Mouse (Mus musculus) left cerebral cortex, postnatal 4 days (tissue): ENCODE results near the gene Hist2h3c1. TPM values are rescaled to one million over a fixed set of nuclear protein-coding genes. Genes with fewer than 3 reads are reported as not detected.
"Not testable (repeated sequence)": the region's sequence is repeated elsewhere in the genome, so short reads cannot be mapped to it uniquely, and the experiment has no call there.

Source experiments
- DNase-seq: peaks from one replicate; pipeline ENCODE4 v3.0.0-alpha.2; 2022
- intact Hi-C: fragments of 180-260 bp; cut with DNase I; formaldehyde crosslinking; loops from one replicate; pipeline ENCODE4 v1.15.1; 2025
- total RNA-seq, 2 experiments: library from RNA; stranded (reverse); gene quantifications; 2 replicates each; pipeline ENCODE4 v1.2.3; 2021

Hist2h3c1 gene
- total RNA-seq, 2 experiments from 2014 or later = 0.90 TPM; not detected in 1

DNA sequence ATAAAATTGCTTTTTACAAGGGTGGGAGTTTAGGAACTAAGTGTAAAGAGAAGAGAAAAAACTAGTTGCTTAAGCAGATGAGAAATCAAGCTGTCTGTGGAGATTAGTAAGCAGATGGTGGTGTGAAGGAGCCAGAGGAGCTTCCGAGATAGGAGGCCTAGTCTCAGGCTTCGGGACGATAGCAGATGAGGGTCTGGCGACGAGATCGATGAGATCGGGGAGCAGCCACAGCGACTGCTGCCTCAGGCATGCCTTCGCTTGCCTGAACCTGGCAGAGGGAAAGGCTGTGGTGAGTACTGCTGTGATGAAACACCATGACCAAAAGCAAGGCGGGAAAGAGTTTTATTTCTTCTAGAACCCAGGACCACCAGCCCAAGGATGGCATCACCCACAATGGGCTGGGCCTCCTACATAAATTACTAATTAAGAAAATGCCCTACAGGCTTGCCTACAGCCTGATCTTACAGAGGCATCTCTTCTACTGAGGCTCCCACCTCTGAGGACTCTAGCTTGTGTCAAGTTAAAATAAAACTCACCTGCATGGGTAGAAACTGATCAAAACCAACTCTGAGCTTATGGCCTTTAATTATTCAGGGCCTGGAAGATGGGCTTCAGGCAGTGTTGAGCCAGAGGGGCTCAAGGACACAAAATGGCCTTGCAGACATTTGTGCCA is 8.3 kb downstream of the Hist2h3c1 start:
- DNase-seq = peak; percentile 55
- intact Hi-C loops = no loop called here

DNA sequence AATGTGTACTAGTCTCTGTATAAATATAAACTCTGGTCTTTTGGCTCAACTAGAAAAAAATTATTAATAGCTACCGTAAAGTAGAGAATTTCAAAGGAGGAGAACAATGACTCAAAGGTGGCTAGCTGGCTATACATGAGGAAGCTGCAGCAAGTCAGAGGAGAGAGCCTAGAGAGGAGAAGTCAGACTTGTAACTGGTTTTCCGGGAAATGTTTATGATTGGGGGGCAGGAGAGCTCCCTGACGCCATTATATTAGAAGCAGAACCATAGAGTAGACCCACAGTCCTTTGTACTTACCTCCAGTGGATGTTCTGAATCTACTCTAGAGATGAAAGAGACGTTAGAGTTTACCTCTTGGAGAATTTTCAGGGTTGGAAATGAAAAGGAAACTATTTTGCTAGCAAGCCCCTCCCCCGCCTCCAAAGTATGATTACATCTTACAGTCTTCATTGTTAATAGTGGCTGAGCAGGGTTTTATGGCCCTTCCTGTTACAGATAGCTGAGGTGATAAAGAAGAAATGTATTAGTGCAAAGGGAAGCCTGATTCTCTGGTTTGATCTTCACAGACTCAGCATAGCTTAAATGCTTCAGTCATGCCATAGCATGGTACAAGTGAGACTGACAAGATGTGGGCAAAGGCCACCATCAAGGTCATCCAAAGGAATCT is 9.6 kb downstream of the Hist2h3c1 start:
- intact Hi-C loops = no loop called here
- DNase-seq = no peak

DNA sequence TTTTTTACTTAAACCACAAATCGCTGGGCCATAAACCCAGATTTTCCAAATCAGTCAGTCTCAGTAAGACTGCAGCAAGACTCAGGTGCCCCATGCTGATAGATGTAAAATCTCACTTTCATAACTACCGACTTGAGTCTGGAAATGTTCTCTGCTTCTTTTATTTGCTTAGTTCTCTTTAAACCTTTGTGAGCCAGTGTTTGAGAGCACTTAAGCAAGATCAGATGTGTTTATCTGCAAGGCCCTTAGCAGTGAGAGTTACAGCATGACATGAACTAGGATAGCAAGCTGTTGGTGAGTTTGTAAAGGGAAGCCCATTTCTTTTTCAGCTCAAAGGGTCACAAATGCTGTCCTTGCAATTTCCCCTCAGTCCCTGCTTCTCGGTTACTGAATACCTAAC is 10.7 kb downstream of the Hist2h3c1 start:
- intact Hi-C loops = no loop called here
- DNase-seq = no peak

DNA sequence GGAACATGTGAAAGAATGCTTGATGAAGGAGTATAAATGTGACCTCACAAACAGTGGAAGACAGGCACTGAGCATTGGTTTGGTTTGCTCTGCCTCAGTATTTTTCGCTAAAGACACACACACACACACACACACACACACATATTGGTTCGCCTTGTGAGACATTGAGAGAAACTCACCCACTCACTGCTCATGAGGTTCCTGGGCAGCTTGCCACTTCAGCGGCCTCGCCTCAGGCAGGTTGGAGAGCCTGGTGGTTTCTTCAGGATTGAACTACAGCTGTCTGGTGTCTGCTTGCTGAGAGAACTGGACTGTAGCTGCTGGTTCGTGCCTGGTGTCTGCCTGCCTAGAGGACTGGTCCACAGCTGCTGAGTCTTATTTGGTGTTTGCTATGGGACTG is 13.7 kb downstream of the Hist2h3c1 start:
- intact Hi-C loops = loop anchor here (10.0 kb wide), 1 partner anchor 195 kb away; no protein-coding TSS in a partner anchor
- no peak for DNase-seq

DNA sequence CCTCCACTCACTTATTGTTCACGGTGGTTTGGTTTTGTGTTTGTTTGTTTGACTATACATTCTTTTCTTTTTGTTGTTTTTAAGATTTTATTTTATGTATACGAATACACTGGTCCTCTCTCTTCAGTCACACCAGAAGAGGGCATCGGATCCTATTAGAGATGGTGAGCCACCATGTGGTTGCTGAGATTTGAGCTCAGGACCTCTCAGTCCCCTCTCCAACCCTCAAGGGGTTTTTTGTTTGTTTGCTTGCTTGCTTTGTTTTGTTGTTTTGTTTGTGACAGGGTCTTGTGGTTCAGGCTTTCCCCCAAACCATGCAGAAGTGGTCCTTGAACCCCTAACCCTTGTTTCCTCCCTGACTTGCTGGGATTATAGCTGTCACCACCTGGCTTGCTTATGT is 15.1 kb downstream of the Hist2h3c1 start:
- intact Hi-C loops = loop anchor here (10.0 kb wide), 1 partner anchor 197 kb away; no protein-coding TSS in a partner anchor
- no peak for DNase-seq

DNA sequence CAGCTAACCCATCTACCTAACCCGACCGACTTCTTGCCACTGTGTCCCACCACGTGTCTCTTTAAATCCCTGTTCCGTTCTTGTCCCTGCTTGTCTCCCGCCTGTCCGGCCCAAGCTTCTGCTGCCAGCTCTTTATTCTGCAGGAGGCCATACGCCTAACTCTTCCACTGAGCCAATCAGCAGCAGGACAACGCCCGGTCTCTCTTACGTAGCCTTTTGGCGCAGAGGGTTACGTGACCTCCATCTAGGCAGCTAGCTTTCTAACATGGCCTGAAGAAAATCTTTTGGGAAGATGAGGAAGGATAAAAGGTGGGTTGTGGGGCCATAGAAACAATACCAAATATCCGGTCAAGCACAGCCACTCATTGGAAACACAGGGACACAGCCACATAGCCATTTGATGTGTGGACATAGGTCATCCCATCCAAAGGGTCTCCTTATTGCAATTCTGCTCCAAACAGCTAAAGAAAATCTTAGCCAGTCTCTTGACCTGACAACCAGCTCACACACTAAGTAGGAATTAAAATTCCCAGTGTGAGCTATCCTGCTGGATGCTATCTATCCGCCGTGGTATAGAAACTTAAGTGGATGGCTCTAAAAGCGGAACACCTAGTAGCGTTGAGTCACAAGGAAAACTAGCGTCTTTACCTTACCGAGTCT is 15.9 kb downstream of the Hist2h3c1 start:
- peak; percentile 81 for DNase-seq
- intact Hi-C loops = loop anchor here (10.0 kb wide), 1 partner anchor 198 kb away; no protein-coding TSS in a partner anchor

DNA sequence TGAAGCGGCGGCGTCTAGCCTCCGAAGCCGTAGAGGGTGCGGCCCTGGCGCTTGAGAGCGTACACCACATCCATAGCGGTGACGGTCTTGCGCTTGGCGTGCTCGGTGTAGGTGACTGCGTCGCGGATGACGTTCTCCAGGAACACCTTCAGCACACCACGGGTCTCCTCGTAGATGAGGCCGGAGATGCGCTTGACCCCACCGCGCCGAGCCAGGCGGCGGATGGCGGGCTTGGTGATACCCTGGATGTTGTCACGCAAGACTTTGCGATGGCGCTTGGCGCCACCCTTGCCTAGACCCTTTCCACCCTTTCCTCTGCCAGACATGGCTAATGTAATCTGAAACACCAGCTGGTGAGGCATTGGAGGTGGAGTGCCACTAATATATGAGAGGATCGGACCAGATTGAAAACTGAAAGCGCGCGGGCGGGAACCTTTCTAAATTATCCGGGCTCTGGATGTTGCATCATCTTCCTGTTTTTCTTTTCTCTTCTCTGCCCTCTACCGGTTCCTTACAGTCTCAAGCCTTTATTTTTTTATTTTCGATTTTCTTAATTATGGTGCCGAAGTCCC is 16.6 kb downstream of the Hist2h3c1 start, which contains the start of gene Hist2h4:
TSS of gene Hist2h4 (minus strand) at position 333 of the 572 bp plus-strand sequence.
- peak; percentile 94 for DNase-seq
- intact Hi-C loops = loop anchor here (10.0 kb wide), 1 partner anchor 198 kb away; no protein-coding TSS in a partner anchor

DNA sequence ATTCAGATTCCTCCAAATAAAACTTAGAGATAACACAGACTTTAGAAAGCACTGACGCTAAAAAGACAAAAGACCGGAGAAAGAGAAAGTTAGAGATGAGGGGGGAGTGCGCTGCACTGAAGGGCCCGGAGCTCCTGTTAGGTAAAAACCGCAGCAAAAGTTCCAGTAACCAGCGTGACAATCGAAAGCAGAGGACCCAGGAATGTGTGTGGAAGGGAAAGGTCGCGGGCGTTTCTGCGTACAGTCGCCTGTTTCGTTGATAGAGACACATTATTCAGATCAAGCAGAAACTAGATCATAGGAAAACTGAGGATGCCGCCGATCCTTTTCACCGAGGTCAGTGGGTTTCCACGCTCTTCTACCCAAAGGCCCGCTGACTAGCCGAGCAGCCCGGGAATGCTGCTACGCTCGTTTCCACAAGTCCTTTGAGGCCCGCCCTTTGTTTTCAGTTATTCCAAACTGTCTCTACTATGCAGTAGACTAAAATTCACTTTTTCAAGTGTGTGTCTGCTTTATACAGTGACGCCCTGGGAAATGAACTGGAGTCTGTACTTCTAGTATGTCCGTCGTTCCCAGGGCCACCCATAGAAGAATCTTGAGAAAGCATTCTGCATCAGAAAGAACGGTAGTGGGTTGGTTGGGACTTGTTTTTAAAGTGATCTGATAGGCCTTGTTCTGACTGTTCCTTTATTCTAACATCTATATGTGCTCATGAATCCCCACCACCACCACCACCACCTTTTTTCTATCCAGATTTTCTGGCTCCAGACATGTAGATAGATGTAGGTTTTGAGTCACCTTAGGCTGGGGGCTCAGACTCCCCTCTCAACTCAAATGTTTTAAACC is 17.3 kb downstream of the Hist2h3c1 start:
- intact Hi-C loops = loop anchor here (10.0 kb wide), 1 partner anchor 199 kb away; no protein-coding TSS in a partner anchor

DNA sequence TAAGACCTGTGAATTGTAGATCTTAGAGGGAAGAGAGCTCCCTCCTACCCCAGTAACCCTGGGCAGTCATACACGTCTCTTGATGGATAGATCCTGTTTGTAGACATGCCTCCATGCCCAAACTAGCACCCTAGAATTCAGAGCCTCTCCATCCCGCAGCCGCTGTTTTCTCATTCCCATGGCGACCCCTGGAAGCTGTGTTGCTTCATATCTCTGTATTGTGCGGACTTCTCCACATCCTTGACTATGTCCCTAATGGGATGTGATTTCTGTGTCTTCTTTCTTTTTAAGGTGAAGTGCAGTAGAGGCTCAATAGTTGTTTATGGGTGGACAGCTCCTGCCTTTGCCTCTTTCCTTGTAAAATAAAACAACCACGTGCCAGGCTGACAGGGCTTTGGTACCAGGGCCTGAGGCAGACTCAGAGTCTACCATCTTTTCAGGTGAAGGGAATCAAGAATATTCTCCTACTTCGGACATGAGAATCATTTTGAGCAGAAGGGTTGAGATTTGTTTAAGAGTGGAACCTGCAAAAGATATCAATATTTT is 18.0 kb downstream of the Hist2h3c1 start:
- intact Hi-C loops = loop anchor here (10.0 kb wide), 1 partner anchor 200 kb away; no protein-coding TSS in a partner anchor
- DNase-seq = no peak

More for the DNA sequence above, 17.3 kb downstream of the Hist2h3c1 start:
- DNase-seq = no peak

DNA sequence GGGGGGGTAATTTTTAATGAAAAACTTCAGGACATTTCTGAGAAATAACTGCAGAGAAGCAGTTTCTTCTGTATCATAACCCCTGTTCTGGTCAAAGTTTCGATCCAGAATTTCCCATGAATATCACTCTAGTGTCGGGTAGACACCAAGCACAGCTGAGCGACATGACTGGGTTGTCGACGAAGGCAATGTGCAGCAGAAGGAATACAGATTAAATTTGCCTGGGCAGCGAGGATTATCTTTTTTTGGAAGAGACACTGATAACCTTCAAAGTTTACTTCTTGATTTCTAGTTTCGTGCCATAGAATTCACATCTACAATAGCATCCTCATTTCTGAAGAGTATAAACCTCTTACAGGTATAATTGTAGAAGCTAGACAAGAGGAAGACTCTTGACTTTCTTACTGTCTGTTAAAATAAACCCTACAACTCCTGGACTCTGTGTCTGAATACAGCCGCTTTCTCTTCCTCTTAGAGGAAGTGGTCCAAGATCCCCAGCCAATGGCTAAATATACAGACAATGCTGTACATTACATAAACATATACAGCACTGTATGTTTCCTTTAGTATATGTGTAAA is 19.7 kb downstream of the Hist2h3c1 start:
- no peak for DNase-seq
- intact Hi-C loops = loop anchor here (10.0 kb wide), 1 partner anchor 201 kb away; no protein-coding TSS in a partner anchor

DNA sequence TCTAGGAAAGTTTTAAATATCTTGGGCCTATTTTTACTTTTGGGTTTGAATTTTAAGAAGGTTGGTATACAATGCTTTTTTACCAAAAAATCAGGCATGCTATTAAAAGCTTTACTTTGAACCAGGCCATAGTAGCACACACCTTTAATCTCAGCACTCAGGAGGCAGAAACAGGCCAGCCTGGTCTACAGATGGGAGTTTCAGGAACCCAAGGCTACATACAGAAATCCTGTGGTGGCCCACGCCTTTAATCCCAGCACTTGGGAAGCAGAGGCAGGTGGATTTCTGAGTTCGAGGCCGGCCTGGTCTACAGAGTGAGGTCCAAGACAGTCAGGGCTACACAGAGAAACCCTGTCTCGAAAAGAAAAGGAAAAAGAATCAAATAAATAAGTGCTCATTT is 21.1 kb downstream of the Hist2h3c1 start:
- intact Hi-C loops = loop anchor here (10.0 kb wide), 1 partner anchor 203 kb away; no protein-coding TSS in a partner anchor
- no peak for DNase-seq

DNA sequence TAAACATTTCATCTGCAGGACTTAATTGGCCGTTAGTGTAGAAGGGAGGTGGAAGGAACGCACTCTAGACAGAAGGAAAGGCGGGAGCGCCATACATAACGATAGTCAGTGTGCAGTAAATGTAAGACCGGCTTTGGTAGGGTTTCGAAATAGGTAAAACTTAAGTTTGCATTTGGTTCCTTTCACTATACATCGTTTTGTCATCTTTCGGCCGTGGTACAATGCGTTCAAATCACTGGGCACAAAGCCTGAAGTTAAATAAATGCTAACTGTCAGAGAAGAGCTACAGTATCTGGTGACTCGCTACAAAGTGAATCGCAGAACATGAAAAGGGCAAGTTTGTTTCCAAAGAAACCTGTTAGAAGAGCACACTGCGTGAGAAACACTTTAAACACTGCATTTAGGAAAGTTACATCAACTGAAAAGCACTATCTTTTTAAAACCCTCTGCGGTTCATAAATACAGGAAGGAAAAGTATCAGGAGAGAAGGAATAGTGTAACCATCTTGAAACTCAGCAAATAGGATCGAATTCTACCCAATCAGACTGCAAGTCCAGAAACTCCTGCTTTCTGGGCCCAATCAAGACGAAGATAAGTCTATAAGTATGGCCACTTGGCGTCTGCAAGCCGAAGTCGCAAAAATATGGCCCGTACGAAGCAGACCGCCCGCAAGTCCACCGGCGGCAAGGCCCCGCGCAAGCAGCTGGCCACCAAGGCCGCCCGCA is 21.7 kb downstream of the Hist2h3c1 start, which contains the start of gene Hist2h3b:
TSS of gene Hist2h3b (plus strand) at position 604 of the 725 bp plus-strand sequence.
- intact Hi-C loops = loop anchor here (10.0 kb wide), 1 partner anchor 203 kb away; no protein-coding TSS in a partner anchor
- peak; percentile 77 for DNase-seq

DNA sequence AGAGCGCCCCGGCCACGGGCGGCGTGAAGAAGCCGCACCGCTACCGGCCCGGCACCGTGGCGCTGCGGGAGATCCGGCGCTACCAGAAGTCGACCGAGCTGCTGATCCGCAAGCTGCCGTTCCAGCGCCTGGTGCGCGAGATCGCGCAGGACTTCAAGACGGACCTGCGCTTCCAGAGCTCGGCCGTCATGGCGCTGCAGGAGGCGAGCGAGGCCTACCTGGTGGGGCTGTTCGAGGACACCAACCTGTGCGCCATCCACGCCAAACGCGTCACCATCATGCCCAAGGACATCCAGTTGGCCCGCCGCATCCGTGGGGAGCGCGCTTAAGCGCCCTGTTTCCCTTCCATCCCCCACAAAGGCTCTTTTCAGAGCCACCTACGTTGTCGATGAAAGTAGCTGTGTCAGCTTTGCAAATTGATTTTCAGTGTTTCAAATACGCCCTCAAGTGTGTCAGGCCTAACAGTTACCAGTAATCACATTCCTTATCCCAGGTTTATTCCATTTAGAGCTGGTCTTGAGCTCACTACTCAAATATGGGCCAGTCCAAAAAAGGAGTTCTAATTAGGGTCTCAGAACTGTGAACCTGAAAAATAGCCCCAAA is 22.4 kb downstream of the Hist2h3c1 start:
- not testable (repeated sequence) for DNase-seq
- intact Hi-C loops = loop anchor here (10.0 kb wide), 1 partner anchor 204 kb away; no protein-coding TSS in a partner anchor

DNA sequence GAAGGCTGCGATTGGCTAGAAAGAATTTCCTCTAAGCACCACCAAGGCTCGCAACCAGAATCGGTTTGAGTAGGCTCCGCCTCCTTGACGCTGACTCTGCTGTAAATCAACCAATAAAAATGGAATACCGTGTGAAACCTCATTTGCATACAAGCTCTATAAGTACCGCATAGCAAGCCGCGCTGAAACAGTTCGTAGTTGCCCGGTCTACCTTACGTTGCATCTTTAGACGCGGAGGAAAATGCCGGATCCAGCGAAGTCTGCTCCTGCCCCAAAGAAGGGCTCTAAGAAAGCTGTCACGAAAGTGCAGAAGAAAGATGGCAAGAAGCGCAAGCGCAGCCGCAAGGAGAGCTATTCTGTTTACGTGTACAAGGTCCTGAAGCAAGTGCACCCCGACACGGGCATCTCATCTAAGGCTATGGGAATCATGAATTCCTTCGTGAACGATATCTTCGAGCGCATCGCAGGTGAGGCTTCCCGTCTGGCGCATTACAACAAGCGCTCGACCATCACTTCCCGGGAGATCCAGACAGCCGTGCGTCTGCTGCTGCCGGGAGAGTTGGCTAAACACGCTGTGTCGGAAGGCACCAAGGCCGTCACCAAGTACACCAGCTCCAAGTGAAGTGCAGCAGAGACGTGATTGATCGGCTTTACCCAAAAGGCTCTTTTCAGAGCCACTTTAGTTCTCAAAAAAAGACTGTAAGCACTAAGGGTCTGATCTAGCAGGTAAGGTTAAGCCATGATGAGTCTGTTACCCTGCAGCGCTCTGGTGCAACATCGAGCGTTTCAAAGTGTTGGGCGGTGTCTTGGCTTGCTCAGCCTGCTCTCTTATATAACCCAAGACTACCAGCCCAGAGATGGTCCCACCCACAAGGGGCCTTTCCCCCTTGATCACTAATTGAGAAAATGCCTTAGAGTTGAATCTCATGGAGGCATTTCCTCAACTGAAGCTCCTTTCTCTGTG is 23.3 kb downstream of the Hist2h3c1 start, which contains the start of gene Hist2h2bb:
TSS of gene Hist2h2bb (plus strand) at position 242 of the 964 bp plus-strand sequence.
- DNase-seq = peak; percentile 87
- intact Hi-C loops = loop anchor here (10.0 kb wide), 1 partner anchor 205 kb away; no protein-coding TSS in a partner anchor

DNA sequence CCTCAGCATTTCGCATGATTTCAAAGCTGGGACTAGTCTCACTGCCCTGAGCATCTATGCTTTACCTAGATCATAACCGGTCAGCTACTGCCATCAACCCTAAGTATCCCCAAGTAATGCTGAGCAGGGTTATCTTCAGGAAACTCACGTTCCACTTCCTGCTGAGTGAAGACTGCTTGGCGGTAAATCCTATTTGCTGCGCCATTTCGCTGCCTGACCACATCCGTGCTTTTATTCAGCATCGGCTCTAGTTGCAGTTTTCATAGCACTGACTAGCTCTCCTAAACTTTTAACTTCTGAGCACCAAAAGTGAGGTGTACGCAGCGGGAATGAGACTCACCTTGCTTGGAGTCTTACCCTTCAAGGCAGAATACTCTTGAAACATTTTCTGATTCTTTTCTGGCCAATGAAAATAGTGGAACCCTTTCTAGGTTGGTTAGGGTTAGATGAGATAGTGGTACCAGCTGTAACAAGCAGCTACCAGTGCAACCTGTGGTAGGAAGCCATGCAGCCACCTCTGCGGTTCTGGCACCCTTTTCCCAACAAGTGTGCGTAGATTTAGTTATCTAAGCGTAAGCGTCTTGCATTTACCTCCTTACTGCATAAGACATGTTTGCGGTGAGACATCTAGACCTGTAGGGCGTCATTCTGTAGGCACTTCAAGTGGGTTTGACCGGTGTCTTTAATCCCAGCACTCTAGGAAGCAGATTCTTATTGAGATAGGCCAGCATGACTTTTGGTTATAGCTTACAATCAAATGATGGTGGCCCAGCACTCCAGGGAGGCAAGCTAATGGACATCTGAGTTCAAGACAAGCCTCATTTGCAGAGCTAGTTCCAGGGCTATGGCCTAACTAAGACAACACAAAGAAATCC is 27.3 kb downstream of the Hist2h3c1 start:
- DNase-seq = no peak
- intact Hi-C loops = no loop called here

DNA sequence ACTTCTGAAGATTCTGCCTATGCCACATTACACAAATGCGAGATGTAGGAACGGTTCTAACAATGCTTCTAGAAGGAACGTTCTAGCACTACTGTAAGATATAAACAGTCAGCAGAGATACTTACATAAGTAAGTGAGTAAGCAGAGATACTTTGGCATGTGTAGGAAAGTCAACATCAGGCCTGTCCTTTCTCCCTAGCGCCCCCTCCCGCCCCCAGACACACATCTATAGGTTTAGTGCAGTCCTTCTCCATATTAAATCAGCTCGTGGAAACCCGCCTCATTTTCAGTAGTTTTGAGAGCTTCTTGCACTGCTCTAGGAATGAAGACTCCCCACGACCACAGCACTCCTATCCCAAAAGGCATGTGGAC is 30.9 kb downstream of the Hist2h3c1 start:
- peak; percentile 56 for DNase-seq
- intact Hi-C loops = no loop called here
